Mouse (Mus musculus): ENCODE data around the gene Lrrc56. TPM values are rescaled to one million over a fixed set of nuclear protein-coding genes. Genes with fewer than 3 reads are reported as not detected.

Lrrc56 gene
- polyA plus RNA-seq, 1 experiment from 2014 or later: 13.1 TPM

GRCm38 (mm10) chr7:141220377-141220776 lies 26.4 kb downstream of the Lrrc56 start:
- ATAC-seq (ENCODE audit: low FRiP score, low read depth): no peak

GRCm38 (mm10) chr7:141221249-141222125 lies 27.5 kb downstream of the Lrrc56 start:
- WGBS: 2% methylated on average over 44 of the region's 44 CpGs
- peak; percentile 98 for ATAC-seq (ENCODE audit: low FRiP score, low read depth)
- H3K4me2 ChIP-seq (replicated peaks): peak overlapping the region; percentile 84

More at GRCm38 (mm10) chr7:141220377-141220776, 26.4 kb downstream of the Lrrc56 start:
- peak overlapping the region; percentile 84; the same call in 1 of the 2 replicates for H3K4me2 ChIP-seq (replicated peaks)
- peaks cover 29% of the 10 kb centered on the region for H3K36me3 ChIP-seq
- H3K4me1 ChIP-seq: peaks cover 37% of the 10 kb centered on the region
- H3K9ac ChIP-seq (replicated peaks): 0 out of 2 replicates have a peak overlapping the region, but pooled peaks have one; percentile 61
- WGBS: 87% methylated on average over 1 of the region's 1 CpGs
- H3K9me3 ChIP-seq: no peaks in the 10 kb centered on the region
- H3K27me3 ChIP-seq: no peaks in the 10 kb centered on the region
- no peak overlapping the region; the same call in 1 of the 2 replicates for H3K27ac ChIP-seq (replicated peaks)
- no peak overlapping the region for H3K4me3 ChIP-seq

GRCm38 (mm10) chr7:141222126-141222467 lies 28.1 kb downstream of the Lrrc56 start:
- Histone ChIP-seq H3K36me3 (peaks cover 29% of the 10 kb centered on the region), H3K9me3 (no peaks in the 10 kb centered on the region), H3K27ac (replicated peaks) (peak overlapping the region; percentile 78), H3K4me2 (replicated peaks) (peak overlapping the region; percentile 84), H3K9ac (replicated peaks) (peak overlapping the region; percentile 37; the same call in 1 of the 2 replicates), H3K4me1 (peaks cover 26% of the 10 kb centered on the region), H3K4me3 (peak overlapping the region; percentile 50), H3K27me3 (no peaks in the 10 kb centered on the region)
- ATAC-seq (ENCODE audit: low FRiP score, low read depth): no peak
- 15% methylated on average over 8 of the region's 8 CpGs for WGBS

More at GRCm38 (mm10) chr7:141221249-141222125, 27.5 kb downstream of the Lrrc56 start:
- Histone ChIP-seq H3K9me3 (no peaks in the 10 kb centered on the region), H3K9ac (replicated peaks) (peak overlapping the region; percentile 61), H3K27me3 (no peaks in the 10 kb centered on the region), H3K4me1 (peaks cover 32% of the 10 kb centered on the region), H3K27ac (replicated peaks) (peak overlapping the region; percentile 78), H3K4me3 (peak overlapping the region; percentile 50), H3K36me3 (peaks cover 29% of the 10 kb centered on the region)

DNA sequence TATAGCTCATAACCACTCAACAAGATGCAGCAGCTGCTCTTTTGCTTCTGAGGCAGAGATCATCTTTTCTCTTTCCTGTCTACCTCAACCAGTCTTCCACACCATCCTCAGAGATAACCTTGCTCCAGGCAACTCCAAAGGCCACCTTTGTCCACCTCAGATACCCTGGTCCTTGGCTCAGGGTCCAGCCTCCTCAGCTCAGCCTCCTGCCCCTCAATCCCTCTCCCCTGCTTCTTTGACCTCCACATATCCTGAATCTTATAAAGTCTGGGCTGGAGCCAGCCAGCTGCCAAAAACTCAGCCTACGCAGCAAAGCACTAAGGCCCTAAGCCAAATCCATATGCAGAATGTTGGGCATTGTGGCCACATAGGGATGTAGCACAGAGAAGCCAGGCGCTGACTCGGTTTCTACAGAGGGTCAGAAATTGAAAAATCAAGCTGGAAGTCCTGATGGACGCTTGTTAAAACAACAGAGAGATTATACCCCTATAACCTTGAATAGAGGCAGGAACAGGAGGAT lies 28.8 kb downstream of the Lrrc56 start:
- Histone ChIP-seq H3K9me3 (no peaks in the 10 kb centered on the region), H3K4me1 (peaks cover 23% of the 10 kb centered on the region), H3K36me3 (peaks cover 22% of the 10 kb centered on the region), H3K27ac (replicated peaks) (peak overlapping the region; percentile 78; the same call in 1 of the 2 replicates), H3K27me3 (no peaks in the 10 kb centered on the region), H3K4me2 (replicated peaks) (peak overlapping the region; percentile 84), H3K4me3 (no peak overlapping the region), H3K9ac (replicated peaks) (no peak overlapping the region)
- no peak for ATAC-seq (ENCODE audit: low FRiP score, low read depth)
- WGBS: 90% methylated on average over 4 of the region's 4 CpGs

- Histone ChIP-seq H3K4me2 (replicated peaks) (no peak overlapping the region), H3K36me3 (peaks cover 8% of the 10 kb centered on the region), H3K27me3 (no peaks in the 10 kb centered on the region), H3K9me3 (no peaks in the 10 kb centered on the region), H3K9ac (replicated peaks) (no peak overlapping the region), H3K4me3 (no peak overlapping the region), H3K27ac (replicated peaks) (no peak overlapping the region), H3K4me1 (peaks cover 27% of the 10 kb centered on the region)
- WGBS: 83% methylated on average over 6 of the region's 6 CpGs
- ATAC-seq (ENCODE audit: low FRiP score, low read depth): no peak
Measured at GRCm38 (mm10) chr7:141226535-141226934, 32.6 kb downstream of the Lrrc56 start.

- 0 out of 2 replicates have a peak overlapping the region, but pooled peaks have one; percentile 94 for H3K27ac ChIP-seq (replicated peaks)
- ATAC-seq (ENCODE audit: low FRiP score, low read depth): no peak
- H3K9ac ChIP-seq (replicated peaks): no peak overlapping the region
- 75% methylated on average over 4 of the region's 4 CpGs for WGBS
- H3K36me3 ChIP-seq: peaks cover 21% of the 10 kb centered on the region
- H3K4me1 ChIP-seq: peaks cover 16% of the 10 kb centered on the region
- no peaks in the 10 kb centered on the region for H3K27me3 ChIP-seq
- H3K9me3 ChIP-seq: no peaks in the 10 kb centered on the region
- peak overlapping the region; percentile 87; the same call in 1 of the 2 replicates for H3K4me3 ChIP-seq
- H3K4me2 ChIP-seq (replicated peaks): peak overlapping the region; percentile 98
Measured at GRCm38 (mm10) chr7:141227796-141228195, 33.8 kb downstream of the Lrrc56 start.

GRCm38 (mm10) chr7:141228279-141229067 lies 34.5 kb downstream of the Lrrc56 start, which contains the start of gene Phrf1:
Gene Phrf1, plus strand, starts transcription at chr7:141228784.
- Histone ChIP-seq H3K4me3 (peak within 1 kb of the TSS; percentile 87), H3K36me3 (peaks cover 28% of the 10 kb centered on the region), H3K9ac (replicated peaks) (peak within 1 kb of the TSS; percentile 95), H3K9me3 (no peaks in the 10 kb centered on the region), H3K4me1 (peaks cover 16% of the 10 kb centered on the region), H3K27ac (replicated peaks) (peak within 1 kb of the TSS; percentile 94), H3K27me3 (no peaks in the 10 kb centered on the region), H3K4me2 (replicated peaks) (peak within 1 kb of the TSS; percentile 98)
- peak; percentile 93 for ATAC-seq (ENCODE audit: low FRiP score, low read depth)
- under 1% methylated on average over 66 of the region's 76 CpGs for WGBS

- Histone ChIP-seq H3K36me3 (peaks cover 40% of the 10 kb centered on the region), H3K4me1 (peaks cover 16% of the 10 kb centered on the region), H3K9ac (replicated peaks) (peak overlapping the region; percentile 95), H3K9me3 (no peaks in the 10 kb centered on the region), H3K4me2 (replicated peaks) (peak overlapping the region; percentile 98), H3K27me3 (no peaks in the 10 kb centered on the region), H3K4me3 (peak overlapping the region; percentile 87), H3K27ac (replicated peaks) (no peak overlapping the region)
- WGBS: 64% methylated on average over 6 of the region's 6 CpGs
- ATAC-seq (ENCODE audit: low FRiP score, low read depth): no peak
Measured at GRCm38 (mm10) chr7:141229702-141230101, 35.7 kb downstream of the Lrrc56 start.

DNA sequence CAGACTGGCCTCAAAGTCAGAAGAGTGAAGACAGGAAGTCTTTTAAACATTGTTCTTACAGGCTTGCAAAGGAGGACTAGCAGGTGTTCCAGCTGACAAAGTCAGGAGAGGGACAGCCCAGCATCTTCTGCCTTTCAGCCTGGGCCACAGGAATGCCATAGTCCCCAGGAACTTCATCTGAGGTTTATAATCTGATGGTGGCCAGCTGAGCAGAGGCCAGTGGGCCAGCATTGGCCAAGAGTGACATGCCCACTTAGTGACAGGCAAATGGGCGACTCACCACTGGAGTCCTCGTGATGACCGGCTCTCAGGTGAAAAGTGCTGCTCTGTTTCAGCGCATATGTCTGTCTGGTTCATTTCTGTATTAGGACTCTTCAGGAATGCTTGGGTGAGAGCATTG lies 36.6 kb downstream of the Lrrc56 start:
- 96% methylated on average over 4 of the region's 4 CpGs for WGBS
- 0 out of 2 replicates have a peak overlapping the region, but pooled peaks have one; percentile 98 for H3K4me2 ChIP-seq (replicated peaks)
- H3K36me3 ChIP-seq: peaks cover 49% of the 10 kb centered on the region
- no peaks in the 10 kb centered on the region for H3K27me3 ChIP-seq
- H3K9me3 ChIP-seq: no peaks in the 10 kb centered on the region
- no peak overlapping the region for H3K4me3 ChIP-seq
- H3K27ac ChIP-seq (replicated peaks): no peak overlapping the region
- H3K4me1 ChIP-seq: peaks cover 16% of the 10 kb centered on the region
- ATAC-seq (ENCODE audit: low FRiP score, low read depth): no peak
- no peak overlapping the region for H3K9ac ChIP-seq (replicated peaks)

DNA sequence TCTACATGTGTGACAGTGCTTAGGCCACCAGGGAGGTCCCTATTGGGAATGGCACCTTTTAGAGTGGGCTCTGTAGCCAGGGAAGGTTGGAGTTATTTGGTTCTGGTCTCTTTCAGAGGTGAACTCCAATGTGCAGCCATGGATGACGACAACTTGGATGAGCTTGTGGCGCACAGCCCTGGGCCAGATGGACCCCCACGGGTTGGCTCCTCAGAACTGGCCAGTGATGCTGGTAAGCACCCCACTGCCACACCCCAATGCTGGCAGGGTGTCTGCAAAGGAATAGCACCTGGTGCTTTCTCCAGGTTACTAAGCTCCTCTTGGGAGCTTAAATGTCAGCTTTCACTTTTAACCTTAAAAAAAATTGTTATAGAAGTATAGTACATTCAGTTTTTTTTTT lies 37.2 kb downstream of the Lrrc56 start:
- Histone ChIP-seq H3K27me3 (no peaks in the 10 kb centered on the region), H3K9me3 (no peaks in the 10 kb centered on the region), H3K27ac (replicated peaks) (no peak overlapping the region), H3K4me1 (peaks cover 16% of the 10 kb centered on the region), H3K9ac (replicated peaks) (no peak overlapping the region), H3K4me3 (no peak overlapping the region), H3K36me3 (peaks cover 54% of the 10 kb centered on the region), H3K4me2 (replicated peaks) (no peak overlapping the region)
- WGBS: 94% methylated on average over 3 of the region's 3 CpGs
- no peak for ATAC-seq (ENCODE audit: low FRiP score, low read depth)

DNA sequence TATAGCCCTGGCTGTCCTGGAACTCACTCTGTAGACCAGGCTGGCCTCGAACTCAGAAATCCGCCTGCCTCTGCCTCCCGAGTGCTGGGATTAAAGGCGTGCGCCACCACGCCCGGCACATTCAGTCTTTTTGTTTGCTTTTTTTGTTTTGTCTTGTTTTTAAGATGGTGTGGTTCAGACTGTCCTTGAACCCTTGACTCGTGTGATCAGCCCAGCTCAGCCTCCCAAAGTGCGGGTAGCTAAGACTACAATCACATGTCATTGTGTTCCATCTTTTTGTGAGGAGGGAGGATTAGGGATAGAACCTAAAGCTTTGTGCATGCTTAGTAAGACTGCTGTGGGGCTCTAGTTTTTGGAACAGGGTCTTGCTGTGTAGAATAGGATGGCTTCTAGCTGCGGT lies 37.6 kb downstream of the Lrrc56 start:
- 94% methylated on average over 9 of the region's 10 CpGs for WGBS
- ATAC-seq (ENCODE audit: low FRiP score, low read depth): no peak

More for the DNA sequence above, 37.6 kb downstream of the Lrrc56 start:
- Histone ChIP-seq H3K4me1 (peaks cover 16% of the 10 kb centered on the region), H3K4me2 (replicated peaks) (no peak overlapping the region), H3K9me3 (no peaks in the 10 kb centered on the region), H3K36me3 (peaks cover 56% of the 10 kb centered on the region), H3K9ac (replicated peaks) (no peak overlapping the region), H3K4me3 (no peak overlapping the region), H3K27me3 (no peaks in the 10 kb centered on the region), H3K27ac (replicated peaks) (no peak overlapping the region)
